Mouse (Mus musculus): ENCODE results near the gene Chic1. TPM values are rescaled to one million over a fixed set of nuclear protein-coding genes. Genes with fewer than 3 reads are reported as not detected.

Chic1 gene
- polyA plus RNA-seq, 1 experiment from 2014 or later = 4.4 TPM

- WGBS = 75% methylated on average over 3 of the region's 3 CpGs
- no peak overlapping the region for H3K27ac ChIP-seq
- ATAC-seq = no peak
Observed at GRCm38 (mm10) chrX:103368650-103369049, 12.4 kb downstream of the Chic1 start.

GRCm38 (mm10) chrX:103371221-103371620 lies 14.9 kb downstream of the Chic1 start:
- Histone ChIP-seq H3K27me3 (replicated peaks) (no peaks in the 10 kb centered on the region; the same call in 1 of the 2 replicates), H3K9ac (no peak overlapping the region), H3K4me3 (replicated peaks) (no peak overlapping the region), H3K4me2 (replicated peaks) (no peak overlapping the region), H3K36me3 (no peaks in the 10 kb centered on the region), H3K27ac (no peak overlapping the region), H3K9me3 (no peaks in the 10 kb centered on the region), H3K4me1 (replicated peaks) (no peaks in the 10 kb centered on the region)
- ATAC-seq = no peak
- WGBS = 73% methylated on average over 2 of the region's 2 CpGs

More at GRCm38 (mm10) chrX:103368650-103369049, 12.4 kb downstream of the Chic1 start:
- no peak overlapping the region for H3K4me2 ChIP-seq (replicated peaks)
- H3K36me3 ChIP-seq = no peaks in the 10 kb centered on the region
- H3K9me3 ChIP-seq = no peaks in the 10 kb centered on the region
- no peaks in the 10 kb centered on the region; the same call in 1 of the 2 replicates for H3K27me3 ChIP-seq (replicated peaks)
- no peak overlapping the region for H3K4me3 ChIP-seq (replicated peaks)
- no peaks in the 10 kb centered on the region for H3K4me1 ChIP-seq (replicated peaks)
- H3K9ac ChIP-seq = no peak overlapping the region

- Histone ChIP-seq H3K36me3 (no peaks in the 10 kb centered on the region), H3K4me2 (replicated peaks) (no peak overlapping the region), H3K4me3 (replicated peaks) (no peak overlapping the region), H3K27me3 (replicated peaks) (no peaks in the 10 kb centered on the region; the same call in 1 of the 2 replicates), H3K4me1 (replicated peaks) (no peaks in the 10 kb centered on the region), H3K9ac (no peak overlapping the region), H3K27ac (no peak overlapping the region), H3K9me3 (no peaks in the 10 kb centered on the region)
- WGBS = 45% methylated on average over 2 of the region's 2 CpGs
- ATAC-seq = no peak
Observed at GRCm38 (mm10) chrX:103371627-103372026, 15.4 kb downstream of the Chic1 start.

- Histone ChIP-seq H3K27me3 (replicated peaks) (no peaks in the 10 kb centered on the region; the same call in 1 of the 2 replicates), H3K4me1 (replicated peaks) (no peaks in the 10 kb centered on the region), H3K27ac (no peak overlapping the region), H3K9ac (no peak overlapping the region), H3K36me3 (no peaks in the 10 kb centered on the region), H3K4me3 (replicated peaks) (no peak overlapping the region), H3K4me2 (replicated peaks) (no peak overlapping the region), H3K9me3 (no peaks in the 10 kb centered on the region)
- no peak for ATAC-seq
- WGBS = 56% methylated on average over 5 of the region's 5 CpGs
Observed at GRCm38 (mm10) chrX:103374250-103374649, 18.0 kb downstream of the Chic1 start.

- Histone ChIP-seq H3K27ac (no peak overlapping the region), H3K36me3 (no peaks in the 10 kb centered on the region), H3K4me2 (replicated peaks) (no peak overlapping the region), H3K4me1 (replicated peaks) (no peaks in the 10 kb centered on the region), H3K4me3 (replicated peaks) (no peak overlapping the region), H3K9ac (no peak overlapping the region), H3K9me3 (no peaks in the 10 kb centered on the region), H3K27me3 (replicated peaks) (no peaks in the 10 kb centered on the region)
- 82% methylated on average over 3 of the region's 3 CpGs for WGBS
- ATAC-seq = no peak
Observed at GRCm38 (mm10) chrX:103384528-103384927, 28.3 kb downstream of the Chic1 start.

- no peak for ATAC-seq
- no peak overlapping the region for H3K4me2 ChIP-seq (replicated peaks)
- H3K27ac ChIP-seq = no peak overlapping the region
- H3K9me3 ChIP-seq = no peaks in the 10 kb centered on the region
- no peaks in the 10 kb centered on the region for H3K27me3 ChIP-seq (replicated peaks)
- H3K4me1 ChIP-seq (replicated peaks) = no peaks in the 10 kb centered on the region
- H3K4me3 ChIP-seq (replicated peaks) = no peak overlapping the region
- no peaks in the 10 kb centered on the region for H3K36me3 ChIP-seq
- H3K9ac ChIP-seq = no peak overlapping the region
- WGBS = 83% methylated on average over 3 of the region's 3 CpGs
Observed at GRCm38 (mm10) chrX:103388131-103388530, 31.9 kb downstream of the Chic1 start.

GRCm38 (mm10) chrX:103393841-103394240 lies 37.6 kb downstream of the Chic1 start:
- Histone ChIP-seq H3K4me1 (replicated peaks) (no peaks in the 10 kb centered on the region), H3K36me3 (no peaks in the 10 kb centered on the region), H3K27ac (no peak overlapping the region), H3K27me3 (replicated peaks) (no peaks in the 10 kb centered on the region), H3K4me2 (replicated peaks) (no peak overlapping the region), H3K4me3 (replicated peaks) (no peak overlapping the region), H3K9me3 (no peaks in the 10 kb centered on the region), H3K9ac (no peak overlapping the region)
- no peak for ATAC-seq
- 85% methylated on average over 1 of the region's 1 CpGs for WGBS

GRCm38 (mm10) chrX:103405021-103405420 lies 48.7 kb downstream of the Chic1 start:
- no peaks in the 10 kb centered on the region for H3K9me3 ChIP-seq
- WGBS = 52% methylated on average over 7 of the region's 13 CpGs
- no peaks in the 10 kb centered on the region for H3K36me3 ChIP-seq
- no peak overlapping the region for H3K27ac ChIP-seq
- H3K4me3 ChIP-seq (replicated peaks) = no peak overlapping the region
- H3K9ac ChIP-seq = no peak overlapping the region
- no peak overlapping the region for H3K4me2 ChIP-seq (replicated peaks)
- H3K4me1 ChIP-seq (replicated peaks) = no peaks in the 10 kb centered on the region
- peaks cover 3% of the 10 kb centered on the region; the same call in 1 of the 2 replicates for H3K27me3 ChIP-seq (replicated peaks)
- 0 out of 2 replicates have a peak, but pooled peaks have one; percentile 36 for ATAC-seq

GRCm38 (mm10) chrX:103414167-103414566 lies 57.9 kb downstream of the Chic1 start, which contains the start of gene Tsx:
TSS of gene Tsx (plus strand) at chrX:103414467.
- H3K36me3 ChIP-seq = no peaks in the 10 kb centered on the region
- no peak within 1 kb of the TSS for H3K4me2 ChIP-seq (replicated peaks)
- no peaks in the 10 kb centered on the region for H3K4me1 ChIP-seq (replicated peaks)
- no peak within 1 kb of the TSS for H3K27ac ChIP-seq
- no peaks in the 10 kb centered on the region for H3K9me3 ChIP-seq
- 72% methylated on average over 5 of the region's 5 CpGs for WGBS
- no peak for ATAC-seq
- H3K9ac ChIP-seq = no peak within 1 kb of the TSS
- H3K27me3 ChIP-seq (replicated peaks) = 0 out of 2 replicates have a peak, but pooled peaks cover 9% of the 10 kb centered on the region
- no peak within 1 kb of the TSS for H3K4me3 ChIP-seq (replicated peaks)

GRCm38 (mm10) chrX:103421710-103422109 lies 65.4 kb downstream of the Chic1 start, which contains the start of gene Gm26992:
TSS of gene Gm26992 (plus strand) at chrX:103422010.
- H3K27me3 ChIP-seq (replicated peaks) = no peaks in the 10 kb centered on the region
- H3K36me3 ChIP-seq = no peaks in the 10 kb centered on the region
- H3K9me3 ChIP-seq = no peaks in the 10 kb centered on the region
- H3K4me1 ChIP-seq (replicated peaks) = no peaks in the 10 kb centered on the region
- no peak within 1 kb of the TSS for H3K9ac ChIP-seq
- 87% methylated on average over 2 of the region's 2 CpGs for WGBS
- ATAC-seq = no peak
- no peak within 1 kb of the TSS for H3K27ac ChIP-seq
- no peak within 1 kb of the TSS for H3K4me2 ChIP-seq (replicated peaks)
- no peak within 1 kb of the TSS for H3K4me3 ChIP-seq (replicated peaks)

GRCm38 (mm10) chrX:103427677-103428076 lies 71.4 kb downstream of the Chic1 start:
- no peak overlapping the region for H3K4me2 ChIP-seq (replicated peaks)
- H3K27ac ChIP-seq = no peak overlapping the region
- no peaks in the 10 kb centered on the region for H3K9me3 ChIP-seq
- no peaks in the 10 kb centered on the region for H3K4me1 ChIP-seq (replicated peaks)
- H3K36me3 ChIP-seq = no peaks in the 10 kb centered on the region
- H3K4me3 ChIP-seq (replicated peaks) = no peak overlapping the region
- 70% methylated on average over 7 of the region's 7 CpGs for WGBS
- H3K9ac ChIP-seq = no peak overlapping the region
- no peaks in the 10 kb centered on the region for H3K27me3 ChIP-seq (replicated peaks)
- ATAC-seq = no peak

- Histone ChIP-seq H3K4me1 (replicated peaks) (no peaks in the 10 kb centered on the region), H3K9ac (no peak overlapping the region), H3K4me3 (replicated peaks) (no peak overlapping the region), H3K9me3 (no peaks in the 10 kb centered on the region), H3K27ac (no peak overlapping the region), H3K4me2 (replicated peaks) (no peak overlapping the region), H3K27me3 (replicated peaks) (no peaks in the 10 kb centered on the region; the same call in 1 of the 2 replicates), H3K36me3 (no peaks in the 10 kb centered on the region)
- ATAC-seq = no peak
- WGBS = 66% methylated on average over 7 of the region's 7 CpGs
Observed at GRCm38 (mm10) chrX:103432293-103432692, 76.0 kb downstream of the Chic1 start.

- no peaks in the 10 kb centered on the region for H3K9me3 ChIP-seq
- no peak overlapping the region for H3K4me3 ChIP-seq (replicated peaks)
- no peak overlapping the region for H3K9ac ChIP-seq
- peaks cover 7% of the 10 kb centered on the region; the same call in 1 of the 2 replicates for H3K27me3 ChIP-seq (replicated peaks)
- H3K36me3 ChIP-seq = no peaks in the 10 kb centered on the region
- no peak overlapping the region for H3K27ac ChIP-seq
- no peak for ATAC-seq
- no peak overlapping the region for H3K4me2 ChIP-seq (replicated peaks)
- no peaks in the 10 kb centered on the region for H3K4me1 ChIP-seq (replicated peaks)
- 22% methylated on average over 9 of the region's 9 CpGs for WGBS
Observed at GRCm38 (mm10) chrX:103438023-103438422, 81.7 kb downstream of the Chic1 start.
